Mouse (Mus musculus) left cerebral cortex, postnatal 14 days (tissue): Measurements from ENCODE around the gene Spata9. TPM values are rescaled to one million over a fixed set of nuclear protein-coding genes. Genes with fewer than 3 reads are reported as not detected.
"Not testable (repeated sequence)": the region's sequence is repeated elsewhere in the genome, so short reads cannot be mapped to it uniquely, and the experiment has no call there.

Experiments
- DNase-seq, 2 experiments: peaks; one replicate each; pipeline ENCODE4 v3.0.0; 2021 to 2022; ENCODE audit warnings: low spot score in 2 of 2, mixed read lengths in 1 of 2
- intact Hi-C: fragments of 180-260 bp; cut with DNase I; formaldehyde crosslinking; loops from one replicate; pipeline ENCODE4 v1.15.1; 2025
- long read RNA-seq, 2 experiments: library from polyadenylated mRNA; stranded (forward); transcript quantifications; one replicate each; pipeline ENCODE4 v2.0.0; 2021
- total RNA-seq, 2 experiments: library from RNA; stranded (reverse); gene quantifications; 2 replicates each; pipeline ENCODE4 v1.2.3; 2021

The Spata9 gene
- total RNA-seq: not detected
- long read RNA-seq, experiment 1: 0 reads
- long read RNA-seq, experiment 2, partial matches to known transcripts: 0 of 1 reads
- long read RNA-seq, experiment 2, other reads (novel, unspliced or antisense): 1 of 1 reads

DNA sequence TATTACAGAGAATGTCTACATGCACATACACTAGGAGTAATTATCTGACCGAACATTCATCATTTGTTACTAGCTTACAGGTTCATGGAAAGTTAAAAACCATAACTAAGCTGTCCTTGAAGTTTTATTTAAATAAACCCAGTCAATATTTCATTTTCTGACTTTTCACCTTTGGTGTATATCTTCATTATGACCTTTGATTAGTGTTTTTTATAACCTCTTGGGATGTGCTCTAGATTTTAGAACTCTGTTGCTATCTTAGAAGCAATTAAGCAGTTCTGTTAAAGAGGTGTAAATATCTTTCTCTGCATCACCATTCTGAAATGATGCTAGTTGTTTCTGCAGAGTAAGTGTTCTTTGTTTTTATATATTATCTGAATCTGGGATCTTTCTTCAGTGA is at the start of gene Spata9:
TSS of gene Spata9 (plus strand) at position 301 of the 400 bp plus-strand sequence.
- DNase-seq: no peak
- intact Hi-C loops: no loop called here

DNA sequence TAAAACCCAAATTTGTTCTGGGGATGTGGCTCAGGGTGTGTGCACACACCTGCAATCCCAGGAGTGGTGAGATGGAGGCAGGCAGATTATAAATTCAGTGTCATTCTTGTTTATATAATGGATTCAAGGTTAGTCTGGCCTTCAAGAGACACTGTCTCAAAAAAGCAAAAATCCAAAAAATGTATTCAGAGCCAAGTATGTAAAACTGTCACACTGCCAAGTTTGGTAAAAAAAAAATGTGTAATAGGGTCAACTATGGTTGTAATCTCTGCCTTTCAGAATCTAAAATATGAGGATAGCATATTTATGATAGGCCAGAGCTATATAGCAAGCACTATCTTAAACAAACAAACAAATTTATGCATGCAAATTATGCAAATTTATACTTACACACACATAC is 39.0 kb upstream of the Spata9 start:
- DNase-seq: no peak
- intact Hi-C loops: no loop called here

DNA sequence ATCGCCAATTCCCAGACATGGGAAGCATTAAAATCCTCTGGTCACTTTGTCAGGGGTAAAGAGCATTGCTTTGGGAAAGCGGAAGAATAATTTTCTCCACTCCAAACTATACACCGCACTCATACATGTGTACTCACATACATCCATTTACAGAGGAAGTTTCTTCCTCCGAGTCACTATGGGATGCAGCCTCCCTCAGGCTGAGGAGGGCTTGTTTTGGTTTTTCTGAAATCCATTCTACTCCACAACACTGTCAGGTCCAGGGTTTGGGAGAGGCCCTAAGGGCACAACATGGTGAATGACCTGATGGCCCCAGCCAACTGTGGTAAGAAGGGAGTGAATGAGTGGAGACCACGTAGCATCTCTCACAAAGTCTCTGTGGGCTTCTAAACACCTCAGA is 37.9 kb upstream of the Spata9 start:
- intact Hi-C loops, DNase-seq: not testable (repeated sequence)

DNA sequence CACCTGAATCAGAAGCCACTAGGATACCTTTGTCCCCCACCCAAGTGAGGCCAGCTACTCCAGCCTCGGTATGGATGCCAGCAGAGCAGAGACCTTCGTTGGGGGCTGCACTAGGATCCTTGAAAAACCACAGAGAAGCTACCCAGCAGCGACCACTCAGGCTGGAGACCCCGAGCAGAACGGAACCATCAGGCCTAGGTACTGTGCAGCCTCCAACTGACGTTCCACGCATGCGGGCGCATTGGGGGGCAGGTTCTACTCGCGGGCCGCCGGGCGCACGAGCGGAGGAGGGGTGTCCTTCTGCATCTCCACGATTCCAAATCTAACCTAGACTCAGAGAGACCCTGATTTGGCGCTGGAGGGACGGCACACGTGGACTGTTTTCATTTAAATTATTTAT is 36.9 kb upstream of the Spata9 start:
- intact Hi-C loops: no loop called here
- no peak for DNase-seq

DNA sequence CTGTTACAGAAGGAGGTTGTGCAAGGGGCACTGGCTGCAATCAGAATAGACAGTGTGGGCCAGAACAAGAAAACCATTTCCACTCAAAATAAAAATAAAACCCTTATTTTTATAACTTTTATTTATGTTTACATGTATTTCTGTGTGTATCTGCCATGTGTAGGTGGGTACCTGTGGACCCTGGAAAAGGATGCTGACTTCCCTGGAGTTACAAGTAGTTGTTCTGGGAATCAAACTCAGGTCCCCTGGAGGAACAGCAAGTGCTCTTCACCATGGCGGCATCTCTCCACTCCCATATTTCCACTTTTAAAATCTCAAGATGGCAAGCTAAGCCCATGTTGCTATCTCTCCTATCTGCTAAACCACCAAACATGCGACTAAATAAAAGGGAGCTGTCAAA is 36.3 kb upstream of the Spata9 start:
- intact Hi-C loops: no loop called here

DNA sequence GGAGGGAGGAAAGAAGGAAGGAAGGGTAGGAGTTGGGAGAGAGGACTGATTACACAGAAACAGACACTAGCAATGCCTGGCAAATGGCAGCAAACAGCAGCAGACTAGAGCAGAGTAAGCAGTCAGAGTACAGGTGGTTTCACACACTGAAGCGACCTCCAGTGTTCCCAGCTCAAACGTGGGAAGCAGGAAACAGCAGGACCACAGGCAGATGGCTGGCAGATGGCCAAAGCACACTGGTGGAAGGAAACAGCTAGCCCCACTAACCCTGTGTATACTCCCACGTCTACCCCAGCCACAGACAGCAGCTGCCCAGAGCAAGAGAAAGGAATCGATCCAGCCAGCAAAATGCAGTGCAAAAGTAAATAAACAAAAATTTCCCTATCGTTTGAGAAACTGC is 35.9 kb upstream of the Spata9 start:
- intact Hi-C loops: no loop called here
- peak; percentile 48 to 49 for DNase-seq

More for the DNA sequence above, 36.3 kb upstream of the Spata9 start:
- no peak for DNase-seq

DNA sequence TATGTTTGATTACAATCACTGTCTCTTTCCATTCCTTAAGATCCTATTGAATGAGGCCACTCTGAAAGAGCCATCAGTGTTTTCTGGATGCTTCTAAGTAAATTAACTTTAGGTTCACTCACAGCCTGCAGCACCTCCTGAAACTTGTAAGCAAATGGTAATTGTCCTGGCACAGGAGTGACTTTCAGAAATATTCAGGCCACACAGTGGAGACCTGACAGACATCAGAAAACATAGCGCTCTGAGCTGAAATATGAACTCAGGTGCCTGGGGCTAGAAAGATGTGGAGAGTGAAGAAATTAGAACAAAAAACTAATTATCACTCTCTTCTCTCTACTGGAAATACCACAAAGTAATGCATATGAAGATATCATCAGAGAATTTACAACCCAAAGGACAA is 33.7 kb upstream of the Spata9 start:
- DNase-seq: no peak
- intact Hi-C loops: no loop called here

DNA sequence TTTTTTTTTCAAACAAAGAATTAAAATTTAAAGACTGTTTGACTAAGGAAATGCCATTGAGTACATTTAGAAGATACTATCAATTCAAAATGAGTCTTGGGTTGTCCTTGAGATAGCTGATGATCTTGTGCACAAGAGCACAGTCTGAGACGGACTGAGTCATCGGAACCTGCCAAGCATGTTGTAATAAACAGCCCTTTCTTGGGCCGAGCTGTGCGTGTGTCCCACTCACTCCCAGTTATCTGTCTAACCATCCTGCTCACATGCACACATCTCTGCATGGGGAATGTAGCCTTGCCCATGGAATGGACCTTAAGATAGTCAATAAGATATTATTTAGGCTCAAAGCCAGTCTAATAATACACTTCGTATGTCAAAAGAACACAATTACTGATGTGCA is 28.1 kb upstream of the Spata9 start:
- intact Hi-C loops: no loop called here
- no peak for DNase-seq

DNA sequence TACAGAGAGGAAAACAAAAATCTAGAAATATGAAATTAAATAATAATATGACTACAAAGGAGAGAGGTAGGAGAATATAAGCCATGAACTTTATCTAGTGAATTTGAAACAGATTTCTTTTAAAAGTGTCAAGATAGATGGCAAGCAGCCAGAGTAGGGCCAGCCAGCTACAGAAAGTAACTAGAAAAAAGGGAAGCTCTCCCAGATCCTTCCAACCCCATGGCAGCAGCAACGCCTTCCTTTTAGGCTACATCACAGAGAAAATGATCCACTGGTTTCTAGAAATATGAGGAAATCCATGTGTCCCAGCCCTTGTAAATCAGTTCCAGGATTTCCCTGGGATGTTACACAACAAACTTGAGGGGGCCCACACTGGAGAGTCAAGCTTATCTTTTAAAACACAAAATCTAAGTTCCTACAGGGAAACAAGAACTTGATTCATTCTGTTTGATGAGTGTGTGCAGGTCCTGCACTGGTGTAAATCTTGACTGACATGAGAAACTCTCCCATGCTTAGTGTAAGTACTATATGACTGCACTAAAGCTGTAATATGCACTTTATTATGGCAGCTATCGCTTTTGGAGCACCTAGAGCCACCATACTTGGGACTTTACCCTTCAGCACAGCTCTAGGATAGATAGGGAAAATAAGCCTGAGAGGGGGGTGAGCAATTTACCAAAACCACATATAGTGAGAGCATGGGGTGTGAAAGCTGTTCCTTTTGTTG is 26.0 kb upstream of the Spata9 start:
- intact Hi-C loops: no loop called here
- no peak for DNase-seq

DNA sequence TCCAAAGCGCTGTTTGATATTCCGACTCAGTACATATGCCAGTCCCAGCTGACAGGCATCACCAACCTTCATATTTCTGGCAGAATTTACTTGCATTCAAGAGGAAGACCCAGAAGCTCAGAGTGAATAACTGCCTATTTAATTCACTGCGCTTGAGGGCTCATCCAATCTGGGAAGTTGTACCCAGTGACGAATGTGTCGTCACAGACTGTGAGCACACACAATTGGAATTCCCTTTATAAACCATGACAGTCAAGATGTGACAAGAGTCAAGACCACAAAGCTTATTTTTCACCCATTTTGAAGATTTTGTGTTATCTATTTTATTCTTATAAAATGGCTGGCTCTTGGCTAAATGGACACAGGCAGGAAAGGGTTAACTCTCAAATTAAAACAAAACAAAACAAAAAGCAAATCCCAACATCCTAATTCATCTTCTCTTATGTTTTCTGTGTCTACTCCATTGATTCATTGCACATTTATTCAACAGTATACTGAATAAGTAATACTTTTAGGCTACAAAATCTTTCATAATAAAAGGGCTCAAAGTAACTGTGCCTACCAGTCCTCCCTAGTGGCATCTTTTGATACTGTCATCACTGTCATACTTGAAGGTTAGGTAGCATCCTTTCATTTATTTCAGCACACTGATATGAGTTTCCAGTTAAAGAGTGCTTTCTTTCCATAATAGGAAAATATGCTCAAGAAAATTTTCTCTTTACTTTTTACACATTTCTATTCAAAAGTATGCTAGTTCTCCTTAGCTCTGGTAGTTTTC is 25.2 kb upstream of the Spata9 start:
- no peak for DNase-seq
- intact Hi-C loops: loop anchor here (2.0 kb wide), 1 partner anchor 157 kb away; the partner anchor contains the start of genes Arsk and Ttc37

DNA sequence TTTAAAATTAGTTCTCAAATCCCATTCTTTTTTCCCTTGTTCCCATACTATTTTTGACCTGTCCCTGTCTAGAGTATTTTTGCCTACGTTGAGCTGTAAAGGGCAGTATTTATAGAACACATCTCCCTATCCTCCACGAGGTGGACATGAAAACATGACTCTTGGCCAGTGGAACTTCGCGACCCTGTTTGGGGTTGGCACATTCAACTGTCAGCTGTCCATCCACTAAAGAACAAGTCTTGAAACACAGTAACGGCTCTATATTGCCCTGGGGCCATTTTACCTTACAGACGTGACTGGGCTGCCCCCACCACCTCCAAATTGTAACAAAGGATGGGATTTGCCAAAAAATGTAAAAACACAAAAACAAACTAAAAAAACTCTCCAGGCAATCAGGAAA is 24.2 kb upstream of the Spata9 start:
- intact Hi-C loops: loop anchor here (1.0 to 2.0 kb wide), 2 partner anchors 76 to 156 kb away; partner anchors contain the start of genes Arsk, Rfesd and Ttc37
- DNase-seq: no peak

DNA sequence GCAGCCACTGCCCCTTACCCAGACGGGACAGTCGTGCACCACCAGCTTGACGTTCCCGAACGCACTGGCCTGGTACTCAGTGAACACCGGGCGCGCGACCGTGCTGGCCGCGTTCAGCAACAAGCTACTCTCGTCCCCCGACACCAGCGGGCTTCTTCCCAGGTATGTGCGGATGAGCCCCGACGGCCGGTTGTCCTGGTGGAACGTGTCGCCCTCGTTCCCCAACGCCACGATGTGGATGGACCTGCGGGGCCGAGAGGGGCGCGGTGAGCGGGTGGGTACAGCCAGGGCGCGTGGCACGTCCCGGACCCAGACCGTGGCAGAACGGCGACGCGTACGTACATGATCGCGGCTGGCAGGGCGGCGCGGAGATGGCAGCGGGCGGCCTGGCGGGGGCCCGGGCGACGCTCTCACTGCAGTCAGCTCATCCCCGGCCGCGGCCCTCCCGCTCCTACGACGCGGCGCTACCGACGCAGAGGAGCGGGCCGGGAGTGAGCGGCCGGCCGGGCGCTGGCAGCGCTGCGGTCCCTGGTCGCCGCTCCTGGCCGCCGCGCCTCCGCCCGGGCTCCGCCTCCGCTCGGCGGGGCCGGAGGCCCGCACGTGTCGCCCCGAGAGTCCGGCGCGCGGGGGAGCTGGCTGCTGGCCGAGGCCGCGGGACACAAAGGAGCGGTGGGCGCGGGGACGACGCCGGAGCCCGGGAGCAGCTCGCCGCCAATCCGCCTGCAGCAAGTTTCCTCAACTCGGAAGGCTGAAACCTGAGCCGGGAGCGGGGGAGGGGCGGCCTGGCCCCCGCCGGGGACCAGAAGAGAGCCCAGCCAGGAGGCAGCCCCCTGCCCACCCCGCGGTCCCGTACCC is 23.5 kb upstream of the Spata9 start, which contains the start of gene Rhobtb3:
TSS of gene Rhobtb3 (minus strand) at position 737 of the 855 bp plus-strand sequence.
- intact Hi-C loops: loop anchor here (1.0 to 2.0 kb wide), 2 partner anchors 75 to 155 kb away; partner anchors contain the start of genes Arsk, Rfesd and Ttc37
- peak; percentile 62 to 65 for DNase-seq

DNA sequence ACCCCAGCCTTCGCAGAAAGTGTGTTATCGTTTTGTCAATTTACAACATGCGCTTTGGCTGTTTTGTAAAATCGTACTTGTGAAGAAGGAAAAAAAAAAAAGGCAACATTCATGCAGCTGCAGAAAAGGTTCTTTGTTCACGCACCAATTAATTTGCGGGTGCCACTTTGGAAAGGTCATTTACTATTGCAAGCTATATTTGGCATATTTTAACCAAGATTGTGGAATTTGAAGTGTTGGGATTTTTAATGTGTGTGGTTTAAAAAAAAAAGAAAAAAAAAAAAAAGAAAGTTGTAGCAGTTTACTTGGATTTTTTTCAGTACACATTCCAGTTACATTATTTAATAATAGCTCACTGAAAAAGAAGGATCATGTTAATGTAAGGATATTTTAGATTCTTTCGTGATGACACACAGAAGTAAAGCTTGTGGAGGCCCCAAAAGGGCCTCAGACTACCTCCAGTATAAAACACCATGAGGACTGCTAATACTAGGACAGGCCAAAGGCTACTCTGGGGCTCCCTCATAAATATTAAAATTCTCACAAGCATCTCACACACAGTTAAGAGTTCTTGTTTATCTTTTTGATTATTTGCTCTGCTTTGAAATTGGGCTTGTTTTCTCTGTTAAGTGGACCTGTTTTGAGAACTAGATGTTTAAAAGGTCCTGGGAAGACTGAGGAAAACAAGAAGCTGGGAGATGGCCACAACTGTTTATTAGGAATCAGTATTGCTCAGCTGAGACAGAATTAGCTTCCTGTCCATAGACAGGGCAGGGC is 22.7 kb upstream of the Spata9 start:
- intact Hi-C loops: no loop called here
- no peak for DNase-seq

DNA sequence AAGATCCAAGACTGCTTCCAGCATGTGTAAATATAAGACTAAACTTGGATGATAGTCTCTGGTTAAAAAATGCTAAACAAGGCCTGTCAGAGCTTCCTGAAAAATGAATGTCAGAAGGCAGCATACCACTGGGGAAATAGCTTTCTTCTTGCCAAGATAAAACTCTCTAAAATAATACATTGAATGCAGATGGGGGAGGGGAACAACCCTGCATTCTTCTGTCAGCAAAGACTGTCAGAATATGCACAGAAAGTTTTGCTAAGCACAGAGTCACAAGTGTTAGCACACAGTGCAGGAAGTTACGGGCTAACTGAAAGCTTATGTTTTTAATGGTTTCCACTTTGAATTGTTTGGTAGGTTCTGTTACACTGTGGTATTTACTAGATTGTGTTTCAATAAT is 16.7 kb upstream of the Spata9 start:
- intact Hi-C loops: no loop called here
- no peak for DNase-seq

DNA sequence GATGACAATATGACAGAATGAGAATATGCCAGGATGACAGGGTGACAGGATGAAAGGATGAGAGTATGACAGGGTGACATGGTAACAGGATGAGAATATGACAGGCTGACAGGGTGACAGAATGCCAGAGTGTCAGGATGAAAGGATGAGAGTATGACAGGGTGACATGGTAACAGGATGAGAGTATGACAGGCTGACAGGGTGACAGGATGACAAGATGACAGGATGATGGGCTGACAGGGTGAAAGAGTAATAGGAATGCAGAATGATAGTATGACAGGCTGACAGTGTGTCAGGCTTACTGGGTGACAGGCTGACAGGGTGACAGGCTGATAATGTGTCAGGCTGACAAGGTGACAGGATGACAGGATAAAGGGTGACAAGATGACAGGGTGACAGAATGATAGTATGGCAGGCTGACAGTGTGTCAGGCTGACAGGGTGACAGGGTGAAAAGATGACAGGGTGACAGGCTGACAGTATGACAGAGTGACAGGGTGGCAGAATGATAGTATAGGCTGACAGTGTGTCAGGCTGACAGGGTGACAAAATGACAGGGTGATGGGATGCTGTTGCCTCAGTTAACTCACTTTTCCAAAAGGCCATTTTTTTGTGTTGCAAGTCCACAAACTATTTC is 11.5 kb upstream of the Spata9 start:
- intact Hi-C loops: no loop called here
- DNase-seq: no peak

DNA sequence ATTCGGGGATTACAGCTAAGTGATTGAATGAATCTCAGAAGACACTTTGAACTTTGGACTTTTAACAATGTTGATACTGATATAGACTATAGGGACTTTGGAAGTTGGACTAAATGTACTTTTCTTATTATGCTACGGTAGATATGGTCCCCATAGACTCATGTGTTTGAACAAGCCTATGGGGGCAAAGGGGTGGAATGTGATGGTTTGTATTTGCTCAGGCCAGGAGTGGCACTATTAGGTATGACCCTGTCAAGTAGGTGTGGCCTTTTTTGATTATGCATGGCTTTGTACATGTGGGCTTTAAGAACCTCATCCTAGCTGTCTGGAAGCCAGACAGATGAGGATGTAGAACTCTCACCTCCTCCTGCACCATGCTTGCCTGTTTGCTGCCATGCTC is 7.5 kb downstream of the Spata9 start:
- DNase-seq: no peak

DNA sequence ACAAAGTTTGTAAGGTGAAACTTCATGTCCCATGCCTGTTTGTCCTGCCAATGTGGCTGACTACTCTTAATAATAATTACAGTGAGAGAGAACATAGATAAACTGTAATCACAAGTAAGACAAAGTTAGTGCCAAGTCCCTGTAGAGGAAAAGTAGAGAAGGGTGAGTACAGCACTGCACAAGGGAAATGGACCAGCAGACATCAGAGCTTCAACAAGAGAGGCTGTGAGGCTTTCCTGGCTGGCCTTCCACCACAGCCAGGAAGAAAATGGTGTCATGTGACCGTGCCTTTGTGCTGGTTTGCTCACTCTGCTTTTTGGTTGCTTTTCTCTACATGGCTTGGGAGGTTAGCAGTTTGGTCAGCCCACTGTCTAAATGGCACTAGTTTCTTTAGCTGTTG is 8.7 kb downstream of the Spata9 start:
- intact Hi-C loops: no loop called here
- no peak for DNase-seq

More for the DNA sequence above, 7.5 kb downstream of the Spata9 start:
- intact Hi-C loops: no loop called here

DNA sequence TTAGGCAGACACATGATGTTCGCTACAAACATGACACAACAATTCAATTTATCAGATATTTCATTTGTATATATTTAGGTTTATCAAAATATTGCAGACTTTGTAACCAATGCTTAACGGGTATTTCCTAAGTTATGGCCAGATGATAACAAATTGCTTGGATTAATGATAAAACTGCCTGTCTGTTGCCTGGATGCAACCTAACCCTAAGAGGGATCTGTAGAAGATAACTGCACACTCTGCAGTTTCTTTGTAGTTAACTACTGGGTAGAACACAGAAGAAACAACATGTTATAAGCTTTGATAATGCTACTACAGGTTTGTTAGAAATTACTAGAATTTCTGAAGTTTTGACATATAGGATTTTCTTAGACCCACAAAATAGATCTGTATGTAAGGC is 9.3 kb downstream of the Spata9 start:
- no peak for DNase-seq
- intact Hi-C loops: no loop called here
